Mouse (Mus musculus) thymus, adult 2 months (tissue): ENCODE data around the gene Utp11. TPM values are rescaled to one million over a fixed set of nuclear protein-coding genes. Genes with fewer than 3 reads are reported as not detected.

Experiments used
- DNase-seq: peaks from one replicate; pipeline ENCODE4 v3.0.0; 2021
- H3K27ac ChIP-seq: fragments of 200-500 bp; 2 replicates; pipeline ENCODE4 v1.5.1; 2012; ENCODE audit warnings: low read length, control low read depth; ENCODE audit not compliant: control insufficient read depth, insufficient read depth
- H3K27me3 ChIP-seq: fragments of 200-500 bp; 2 replicates; pipeline ENCODE4 v1.6.1; 2012; ENCODE audit warnings: mild to moderate bottlenecking, low read length, moderate library complexity, mixed read lengths; ENCODE audit not compliant: control insufficient read depth, insufficient read depth
- H3K36me3 ChIP-seq: fragments of 200-500 bp; 2 replicates; pipeline ENCODE4 v1.6.1; 2012; ENCODE audit warnings: mild to moderate bottlenecking, low read length, moderate library complexity; ENCODE audit not compliant: control insufficient read depth, insufficient read depth
- H3K4me1 ChIP-seq: fragments of 200-500 bp; replicated peaks from 2 replicates; pipeline ENCODE4 v1.6.1; 2012; ENCODE audit warnings: low read length; ENCODE audit not compliant: control insufficient read depth, insufficient read depth
- H3K4me3 ChIP-seq: fragments of 200-500 bp; 2 replicates; pipeline ENCODE4 v1.5.1; 2012; ENCODE audit warnings: mild to moderate bottlenecking, low read length, control low read depth, moderate library complexity; ENCODE audit not compliant: control insufficient read depth, insufficient read depth
- CTCF ChIP-seq: fragments of 200-500 bp; IDR thresholded peaks from 2 replicates; pipeline ENCODE4 v1.5.1; 2012; ENCODE audit warnings: mild to moderate bottlenecking, control low read depth, low read length, moderate library complexity, borderline replicate concordance; ENCODE audit not compliant: control insufficient read depth, poor library complexity, insufficient read depth; ENCODE audit errors: extremely low read depth
- POLR2A ChIP-seq: fragments of 200-500 bp; IDR thresholded peaks from 2 replicates; pipeline ENCODE4 v1.6.1; 2012; ENCODE audit warnings: mild to moderate bottlenecking, low read length, control low read depth, moderate library complexity; ENCODE audit not compliant: control insufficient read depth, poor library complexity, insufficient read depth; ENCODE audit errors: extremely low read depth
- WGBS: fragments of 180-500 bp; shearing (Covaris S2); methylation state at CpG from one replicate; pipeline ENCODE4 v1.1.7; 2018; 5-methylcytosine and 5-hydroxymethylcytosine counted together
- polyA plus RNA-seq: library from polyadenylated mRNA; depleted of rRNA; stranded (reverse); fragments of >200 nt; gene quantifications from 2 replicates; pipeline ENCODE4 v1.2.3, GENCODE M21; 2012

The Utp11 gene
- polyA plus RNA-seq, 1 experiment: 6.3 TPM

- peak; percentile 61 for DNase-seq
- H3K4me1 ChIP-seq: peaks cover 68% of the 10 kb centered on the region
- TF ChIP-seq CTCF (no peak), POLR2A (no peak)
- H3K27me3 ChIP-seq: no peaks in the 10 kb centered on the region
- H3K4me3 ChIP-seq: peak overlapping the region; percentile 26
- no peaks in the 10 kb centered on the region for H3K36me3 ChIP-seq
- peak overlapping the region; percentile 95 for H3K27ac ChIP-seq
- 2% methylated on average over 6 of the region's 6 CpGs for WGBS
Observed at GRCm38 (mm10) chr4:124703881-124704796, 10.7 kb upstream of the Utp11 start.

DNA sequence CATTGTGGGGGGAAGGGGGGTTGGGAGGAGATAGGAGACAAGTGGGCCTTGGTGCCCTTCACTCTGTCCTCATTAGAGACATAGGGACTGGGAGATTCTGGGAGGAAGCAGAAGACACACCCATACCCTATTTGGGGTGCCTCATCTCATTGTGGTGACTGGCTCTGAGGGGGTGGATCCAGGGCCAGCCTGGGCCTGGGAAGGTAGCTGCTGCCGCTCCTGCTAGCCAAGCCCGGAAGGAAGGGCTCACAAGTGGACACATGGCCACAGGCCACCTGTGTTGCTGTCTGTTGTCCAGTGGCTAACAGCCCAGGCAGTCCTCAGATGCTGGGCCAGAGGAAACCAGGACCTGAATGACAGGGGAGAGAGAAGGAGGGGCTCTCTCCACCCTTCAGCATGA is 10.0 kb upstream of the Utp11 start:
- Histone ChIP-seq H3K36me3 (no peaks in the 10 kb centered on the region), H3K4me1 (peaks cover 61% of the 10 kb centered on the region), H3K27me3 (no peaks in the 10 kb centered on the region), H3K4me3 (peak overlapping the region; percentile 11), H3K27ac (peak overlapping the region; percentile 95)
- peak; percentile 35 for DNase-seq
- TF ChIP-seq CTCF (no peak), POLR2A (no peak)
- WGBS: 26% methylated on average over 2 of the region's 2 CpGs

DNA sequence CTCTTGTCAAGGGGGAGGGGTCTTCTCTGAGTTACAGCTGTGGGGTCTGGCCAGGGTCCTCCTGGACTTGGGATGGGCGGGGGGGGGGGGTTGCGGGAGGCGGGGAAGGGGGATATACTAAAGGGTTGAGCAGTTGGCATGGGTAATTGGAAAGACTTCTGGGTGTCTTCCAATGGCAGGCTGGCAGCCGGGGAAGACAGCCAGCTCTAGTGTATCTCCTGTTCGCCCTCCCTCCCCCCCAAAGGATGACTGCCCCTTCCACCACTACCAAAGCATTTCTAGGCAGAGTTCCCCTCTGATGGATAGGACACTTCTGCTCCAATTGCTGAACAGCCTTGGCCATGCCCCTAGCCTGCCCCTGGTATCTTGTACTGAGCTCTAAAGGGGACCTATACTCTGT is 8.5 kb upstream of the Utp11 start:
- no peak overlapping the region for H3K27ac ChIP-seq

DNA sequence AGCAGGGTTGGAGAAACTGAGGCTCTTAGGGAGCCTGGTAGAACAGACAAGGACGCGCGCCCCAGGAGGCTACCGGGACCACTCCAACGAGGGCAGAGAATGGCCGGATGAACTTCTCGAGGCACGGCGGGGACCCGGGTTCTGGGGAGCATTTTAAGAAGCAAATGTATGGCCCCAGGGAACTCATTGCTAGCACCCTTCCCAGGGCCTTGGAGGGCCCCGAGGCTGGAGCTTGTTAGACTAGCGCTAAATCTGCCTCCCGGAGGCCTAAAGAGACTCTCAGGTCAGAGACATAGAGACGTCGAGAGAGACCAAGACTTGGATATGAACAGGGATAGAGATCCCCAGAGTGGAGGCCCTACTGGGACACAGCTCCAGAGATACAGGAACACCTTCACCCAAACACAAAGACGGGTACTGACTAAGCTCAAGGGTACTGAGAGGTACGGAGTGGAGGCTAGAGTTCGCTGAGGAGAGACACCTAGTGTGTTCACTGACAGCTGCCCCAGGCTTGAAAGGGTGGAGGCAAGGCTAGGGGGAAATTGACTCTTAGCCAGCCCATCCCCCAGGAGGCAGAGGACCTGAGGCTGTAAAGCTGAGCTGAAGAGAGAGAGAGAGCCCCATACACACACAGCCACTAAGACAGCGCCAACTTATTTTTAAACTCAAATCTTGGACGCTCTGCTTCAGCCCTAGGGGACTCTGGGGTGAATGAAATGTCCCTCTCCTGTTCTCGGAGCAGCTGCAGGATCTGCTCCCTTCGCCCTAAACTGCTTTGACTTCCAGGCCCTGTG is 7.8 kb upstream of the Utp11 start:
- TF ChIP-seq POLR2A (no peak), CTCF (no peak)
- Histone ChIP-seq H3K36me3 (no peaks in the 10 kb centered on the region), H3K27ac (peak overlapping the region; percentile 60; the same call in 1 of the 2 replicates), H3K27me3 (no peaks in the 10 kb centered on the region), H3K4me1 (peaks cover 48% of the 10 kb centered on the region), H3K4me3 (peak overlapping the region; percentile 100)
- peak; percentile 55 for DNase-seq
- 10% methylated on average over 22 of the region's 22 CpGs for WGBS

More for the DNA sequence above, 8.5 kb upstream of the Utp11 start:
- Histone ChIP-seq H3K4me1 (peaks cover 48% of the 10 kb centered on the region), H3K27me3 (no peaks in the 10 kb centered on the region), H3K36me3 (no peaks in the 10 kb centered on the region), H3K4me3 (peak overlapping the region; percentile 100; the same call in 1 of the 2 replicates)
- TF ChIP-seq CTCF: no peak
- 84% methylated on average over 5 of the region's 5 CpGs for WGBS
- no peak for DNase-seq

- Histone ChIP-seq H3K27me3 (no peaks in the 10 kb centered on the region), H3K27ac (peak within 1 kb of the TSS; percentile 60; the same call in 1 of the 2 replicates), H3K36me3 (no peaks in the 10 kb centered on the region), H3K4me1 (peaks cover 52% of the 10 kb centered on the region), H3K4me3 (peak within 1 kb of the TSS; percentile 100)
- DNase-seq: peak; percentile 76
- under 1% methylated on average over 58 of the region's 59 CpGs for WGBS
- 0 out of 2 replicates have a peak, but pooled peaks have one; percentile 47 for TF ChIP-seq POLR2A
- TF ChIP-seq CTCF: no peak
Observed at GRCm38 (mm10) chr4:124700248-124700971, 7.0 kb upstream of the Utp11 start, which contains the start of gene Fhl3. Gene Fhl3, plus strand, starts transcription at chr4:124700701.

DNA sequence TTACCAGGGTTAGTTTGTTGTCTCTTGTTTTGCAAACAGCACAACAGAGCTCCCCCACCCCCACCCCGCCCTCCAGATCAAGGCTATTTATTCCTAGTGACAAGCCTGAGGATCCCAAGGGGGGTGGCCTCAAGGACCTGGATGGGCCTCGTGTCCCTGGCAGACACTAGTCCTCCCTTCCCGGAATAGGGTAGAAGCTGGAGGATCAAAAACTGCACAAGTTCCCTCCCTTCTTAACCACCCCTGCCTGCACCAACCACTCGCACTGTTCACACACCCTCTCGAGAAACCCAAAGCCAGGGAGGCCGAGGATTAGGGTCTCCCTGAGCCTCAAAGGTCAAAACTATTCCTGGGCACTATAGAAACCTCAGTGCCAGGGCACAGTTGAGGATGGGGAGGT is 6.4 kb upstream of the Utp11 start:
- peak; percentile 23 for DNase-seq
- Histone ChIP-seq H3K36me3 (no peaks in the 10 kb centered on the region), H3K4me3 (no peak overlapping the region), H3K27ac (no peak overlapping the region), H3K4me1 (peaks cover 46% of the 10 kb centered on the region), H3K27me3 (no peaks in the 10 kb centered on the region)
- TF ChIP-seq POLR2A: no peak
- no peak for TF ChIP-seq CTCF
- WGBS: 37% methylated on average over 6 of the region's 6 CpGs
